Mouse (Mus musculus) lung, adult 2 months (tissue): ENCODE results near the gene Clic4.

Experiments
- CTCF ChIP-seq: fragments of 200-500 bp; IDR thresholded peaks from 2 replicates; pipeline ENCODE4 v1.5.1; 2011; ENCODE audit warnings: mild to moderate bottlenecking, low read length, control low read depth; ENCODE audit not compliant: insufficient read depth
- POLR2A ChIP-seq: fragments of 200-500 bp; IDR thresholded peaks from 2 replicates; pipeline ENCODE4 v1.6.1; 2011; ENCODE audit warnings: low read depth, mild to moderate bottlenecking, control low read depth, low read length, borderline replicate concordance; ENCODE audit errors: extremely low read depth

- no peak for TF ChIP-seq CTCF
- TF ChIP-seq POLR2A = no peak
Measured at GRCm38 (mm10) chr4:135302261-135302660, 29.6 kb upstream of the Clic4 start.
